Mouse (Mus musculus): ENCODE measurements around the gene Lypd4. TPM values are rescaled to one million over a fixed set of nuclear protein-coding genes. Genes with fewer than 3 reads are reported as not detected.

Lypd4 gene
- polyA plus RNA-seq, 1 experiment from 2014 or later: not detected

DNA sequence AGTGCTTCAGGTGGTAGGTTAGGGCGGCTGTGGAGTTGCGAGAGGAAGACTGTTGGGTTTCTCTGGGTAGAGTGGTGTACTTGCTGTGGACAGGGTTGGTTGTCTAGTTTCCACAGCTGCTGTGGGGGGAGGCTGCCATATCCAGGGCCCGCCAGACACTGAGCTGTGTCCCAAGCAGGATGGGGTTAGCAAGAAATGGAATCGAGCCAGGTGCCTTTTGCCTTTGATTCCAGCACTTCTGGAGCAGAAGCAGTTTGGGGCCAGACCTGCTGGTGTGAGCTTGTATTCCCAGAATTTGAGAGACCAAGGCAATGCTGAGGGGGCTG lies 16.5 kb upstream of the Lypd4 start:
- no peak for ATAC-seq (ENCODE audit: extremely low read depth, insufficient number of reproducible peaks, low FRiP score, low TSS enrichment)
- no peaks in the 10 kb centered on the region for H3K9me3 ChIP-seq
- H3K9ac ChIP-seq: peak overlapping the region; percentile 100
- peak overlapping the region; percentile 89 for H3K4me2 ChIP-seq
- peak overlapping the region; percentile 99 for H3K4me3 ChIP-seq
- H3K4me1 ChIP-seq: peaks cover 27% of the 10 kb centered on the region
- no peaks in the 10 kb centered on the region; the same call in 1 of the 2 replicates for H3K27me3 ChIP-seq (replicated peaks)
- H3K27ac ChIP-seq (replicated peaks): 0 out of 2 replicates have a peak overlapping the region, but pooled peaks have one; percentile 51
- peaks cover 58% of the 10 kb centered on the region for H3K36me3 ChIP-seq
- 56% methylated on average over 4 of the region's 4 CpGs for WGBS

DNA sequence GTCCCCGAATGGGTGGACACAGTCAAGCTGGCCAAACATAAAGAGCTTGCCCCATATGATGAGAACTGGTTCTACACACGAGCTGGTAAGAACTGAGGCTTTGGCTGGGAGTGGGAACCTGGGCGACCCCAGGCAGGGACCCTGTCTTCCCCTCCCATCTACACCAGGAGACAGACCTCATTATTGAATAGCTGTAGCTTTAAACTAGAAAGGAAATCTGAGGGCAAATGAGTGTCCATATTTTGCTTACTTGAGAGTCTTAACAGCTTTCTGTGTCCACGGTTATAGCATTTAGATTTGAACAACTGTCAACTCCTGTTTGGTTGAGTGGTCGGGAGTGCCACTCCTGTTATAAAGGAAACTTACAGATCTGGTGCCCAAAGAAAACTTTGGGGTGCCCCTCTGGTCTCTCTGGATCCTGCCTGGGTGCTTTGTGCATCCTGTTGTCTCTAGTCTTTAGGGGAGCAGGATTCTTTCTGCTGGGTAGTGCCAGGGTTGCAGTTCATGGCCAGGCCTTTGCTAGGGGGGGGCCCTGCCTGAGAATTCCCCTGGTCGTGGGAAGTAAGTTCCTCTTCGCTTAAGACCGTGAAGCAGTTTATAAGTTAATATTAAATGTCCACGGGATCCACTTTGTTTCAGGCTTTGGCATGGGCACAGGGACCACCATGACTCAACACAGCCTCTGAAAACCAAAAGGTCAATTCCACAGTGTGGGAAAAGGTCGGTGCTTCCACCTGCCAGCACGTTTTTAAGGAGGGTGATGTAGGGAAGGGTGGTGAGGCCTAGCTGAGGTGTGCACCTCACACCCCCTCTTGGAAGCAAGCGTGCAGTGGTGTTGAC lies 15.9 kb upstream of the Lypd4 start:
- Histone ChIP-seq H3K9me3 (no peaks in the 10 kb centered on the region), H3K4me2 (peak overlapping the region; percentile 89), H3K27me3 (replicated peaks) (no peaks in the 10 kb centered on the region; the same call in 1 of the 2 replicates), H3K9ac (peak overlapping the region; percentile 100), H3K36me3 (peaks cover 52% of the 10 kb centered on the region), H3K4me3 (peak overlapping the region; percentile 99), H3K27ac (replicated peaks) (peak overlapping the region; percentile 92; the same call in 1 of the 2 replicates), H3K4me1 (peaks cover 27% of the 10 kb centered on the region)
- ATAC-seq (ENCODE audit: extremely low read depth, insufficient number of reproducible peaks, low FRiP score, low TSS enrichment): no peak
- WGBS: 40% methylated on average over 12 of the region's 12 CpGs

DNA sequence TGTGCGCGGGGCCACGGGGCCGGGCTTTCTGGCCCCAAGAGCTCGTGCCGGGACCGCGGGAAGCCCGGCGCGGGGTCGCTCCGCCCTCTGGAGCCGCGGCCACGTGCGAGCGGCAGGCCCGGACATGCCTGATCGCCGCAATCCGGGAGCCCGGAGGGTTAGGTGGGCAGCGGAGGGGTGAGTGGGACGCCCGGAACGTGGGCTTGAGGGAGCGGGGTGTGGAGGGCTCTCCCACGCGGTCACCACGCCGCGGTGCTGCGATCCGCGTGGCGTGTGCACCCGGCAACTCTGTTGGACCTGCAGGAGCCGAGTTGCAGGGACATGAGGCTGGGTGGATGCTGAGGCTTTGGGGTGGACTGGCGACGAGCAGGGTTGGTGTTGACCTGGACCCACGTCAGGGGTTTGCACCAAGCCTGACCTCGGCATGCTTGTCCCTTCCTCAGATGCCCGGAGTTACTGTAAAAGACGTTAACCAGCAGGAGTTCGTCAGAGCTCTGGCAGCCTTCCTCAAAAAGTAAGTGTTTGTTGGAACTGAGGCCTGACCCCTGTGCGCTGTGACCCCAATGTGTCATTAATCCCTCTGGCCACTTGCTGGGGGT lies 15.1 kb upstream of the Lypd4 start:
- peak overlapping the region; percentile 100 for H3K9ac ChIP-seq
- peak overlapping the region; percentile 99 for H3K4me3 ChIP-seq
- peaks cover 27% of the 10 kb centered on the region for H3K4me1 ChIP-seq
- H3K27me3 ChIP-seq (replicated peaks): no peaks in the 10 kb centered on the region; the same call in 1 of the 2 replicates
- 0% methylated on average over 47 of the region's 47 CpGs for WGBS
- ATAC-seq (ENCODE audit: extremely low read depth, insufficient number of reproducible peaks, low FRiP score, low TSS enrichment): no peak
- peaks cover 45% of the 10 kb centered on the region for H3K36me3 ChIP-seq
- H3K4me2 ChIP-seq: peak overlapping the region; percentile 89
- peak overlapping the region; percentile 92 for H3K27ac ChIP-seq (replicated peaks)
- no peaks in the 10 kb centered on the region for H3K9me3 ChIP-seq

DNA sequence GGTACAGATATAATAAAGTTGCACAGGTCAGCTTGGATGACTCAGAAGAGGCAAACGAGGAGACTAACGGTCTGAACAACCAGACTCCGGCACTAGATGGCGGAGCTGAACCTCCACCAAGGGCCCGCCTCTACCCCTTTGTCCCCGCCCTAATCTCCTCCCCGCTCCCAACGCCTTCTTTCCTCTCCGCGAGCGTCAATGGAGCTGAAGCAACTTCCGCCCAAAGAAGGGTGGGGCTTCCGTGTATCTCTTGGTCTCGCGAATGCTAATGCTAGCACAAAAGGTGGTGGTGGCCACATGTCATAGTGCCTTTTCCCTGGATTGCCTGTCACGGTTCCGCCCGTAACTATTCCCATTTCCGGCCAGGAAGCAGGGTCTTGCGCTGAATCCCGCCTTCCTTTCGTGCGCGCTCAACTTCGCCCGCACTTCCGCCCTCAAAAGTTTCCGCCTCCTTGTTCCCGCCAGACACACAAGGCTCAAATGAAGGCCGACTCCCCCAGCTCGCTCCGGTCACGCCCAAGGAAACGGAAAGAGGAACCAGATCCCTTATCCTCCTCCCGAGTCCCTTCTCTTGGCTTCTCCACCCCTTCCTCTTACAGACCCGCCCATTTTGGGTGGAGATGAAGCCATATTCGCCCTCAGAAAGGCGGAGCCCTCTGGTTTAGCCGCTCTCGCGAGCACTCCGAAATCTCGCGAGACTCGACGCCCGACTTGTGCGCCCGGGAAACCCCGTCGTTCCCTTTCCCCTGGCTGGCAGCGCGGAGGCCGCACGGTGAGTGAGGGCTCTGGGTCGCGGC lies 14.4 kb upstream of the Lypd4 start, which contains the start of gene Rps19:
TSS of gene Rps19 (plus strand) at position 476 of the 797 bp plus-strand sequence.
- peak within 1 kb of the TSS; percentile 100 for H3K9ac ChIP-seq
- no peaks in the 10 kb centered on the region for H3K9me3 ChIP-seq
- H3K4me2 ChIP-seq: peak within 1 kb of the TSS; percentile 89
- WGBS: 0% methylated on average over 57 of the region's 57 CpGs
- H3K27me3 ChIP-seq (replicated peaks): no peaks in the 10 kb centered on the region; the same call in 1 of the 2 replicates
- peak within 1 kb of the TSS; percentile 92 for H3K27ac ChIP-seq (replicated peaks)
- H3K4me3 ChIP-seq: peak within 1 kb of the TSS; percentile 99
- H3K36me3 ChIP-seq: peaks cover 38% of the 10 kb centered on the region
- H3K4me1 ChIP-seq: peaks cover 27% of the 10 kb centered on the region
- ATAC-seq (ENCODE audit: extremely low read depth, insufficient number of reproducible peaks, low FRiP score, low TSS enrichment): peak; percentile 86

DNA sequence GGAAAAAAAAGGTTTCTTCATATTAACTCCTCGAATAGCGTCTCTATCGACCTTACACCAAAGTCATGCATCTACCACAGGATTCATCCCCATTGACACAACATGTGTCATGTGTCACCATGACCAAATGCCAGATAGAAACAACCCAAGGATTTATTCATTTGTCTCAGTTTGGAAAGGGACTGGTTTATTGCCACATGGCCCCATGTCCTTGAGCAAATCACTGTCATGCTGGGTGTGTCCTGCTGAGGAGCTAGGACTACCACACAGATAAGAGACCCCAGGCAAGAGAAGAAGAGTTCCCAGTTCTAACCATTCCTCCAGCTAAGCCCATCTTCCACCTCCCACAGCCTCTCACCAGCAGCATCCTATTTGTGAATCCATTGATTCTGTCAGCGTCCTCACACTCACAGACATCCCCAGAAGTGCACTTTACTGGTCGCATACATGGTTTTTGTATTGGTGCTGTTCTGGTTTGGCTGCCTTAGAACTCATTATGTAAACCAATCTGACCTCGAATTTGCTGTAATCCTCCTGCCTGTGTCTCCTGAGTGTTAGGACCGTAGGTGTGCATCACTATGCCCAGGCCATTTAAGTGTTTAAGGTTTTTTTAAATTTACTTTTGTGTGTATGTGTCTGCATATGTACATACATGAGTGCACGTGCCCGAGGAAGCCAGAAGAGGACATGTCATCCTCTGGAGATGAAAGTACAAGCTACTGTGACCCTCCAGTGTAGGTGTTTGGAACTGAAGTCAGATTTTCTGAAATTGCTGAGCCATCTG lies 12.9 kb upstream of the Lypd4 start:
- ATAC-seq (ENCODE audit: extremely low read depth, insufficient number of reproducible peaks, low FRiP score, low TSS enrichment): no peak
- no peaks in the 10 kb centered on the region; the same call in 1 of the 2 replicates for H3K27me3 ChIP-seq (replicated peaks)
- no peak overlapping the region for H3K27ac ChIP-seq (replicated peaks)
- WGBS: 80% methylated on average over 9 of the region's 9 CpGs
- no peak overlapping the region for H3K4me2 ChIP-seq
- H3K4me1 ChIP-seq: peaks cover 24% of the 10 kb centered on the region
- H3K9me3 ChIP-seq: no peaks in the 10 kb centered on the region
- H3K4me3 ChIP-seq: no peak overlapping the region
- H3K9ac ChIP-seq: no peak overlapping the region
- H3K36me3 ChIP-seq: peaks cover 23% of the 10 kb centered on the region

DNA sequence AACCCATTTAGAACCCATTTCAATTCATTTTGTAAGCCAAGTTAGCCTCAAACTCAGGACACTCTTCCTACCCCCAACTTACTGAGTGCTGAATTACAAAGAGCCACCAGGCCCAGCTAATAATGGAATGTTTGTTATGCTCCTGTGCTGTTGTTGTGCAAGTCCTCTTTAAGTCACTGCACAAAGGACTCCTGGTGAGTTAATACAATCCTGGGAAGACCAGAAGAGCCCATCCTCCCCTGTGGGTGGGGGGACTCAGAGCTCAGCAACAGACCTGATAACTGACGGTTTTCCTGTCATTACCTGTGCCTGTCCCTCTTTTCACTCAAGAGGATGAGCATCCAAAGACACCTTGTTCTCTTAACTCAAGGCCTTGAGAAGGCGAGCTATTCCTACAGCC lies 9.9 kb upstream of the Lypd4 start:
- Histone ChIP-seq H3K4me3 (no peak overlapping the region), H3K4me1 (no peaks in the 10 kb centered on the region), H3K9ac (no peak overlapping the region), H3K27ac (replicated peaks) (no peak overlapping the region), H3K9me3 (no peaks in the 10 kb centered on the region), H3K4me2 (no peak overlapping the region), H3K27me3 (replicated peaks) (peaks cover 4% of the 10 kb centered on the region; the same call in 1 of the 2 replicates), H3K36me3 (no peaks in the 10 kb centered on the region)
- WGBS: 39% methylated on average over 2 of the region's 2 CpGs
- no peak for ATAC-seq (ENCODE audit: extremely low read depth, insufficient number of reproducible peaks, low FRiP score, low TSS enrichment)

DNA sequence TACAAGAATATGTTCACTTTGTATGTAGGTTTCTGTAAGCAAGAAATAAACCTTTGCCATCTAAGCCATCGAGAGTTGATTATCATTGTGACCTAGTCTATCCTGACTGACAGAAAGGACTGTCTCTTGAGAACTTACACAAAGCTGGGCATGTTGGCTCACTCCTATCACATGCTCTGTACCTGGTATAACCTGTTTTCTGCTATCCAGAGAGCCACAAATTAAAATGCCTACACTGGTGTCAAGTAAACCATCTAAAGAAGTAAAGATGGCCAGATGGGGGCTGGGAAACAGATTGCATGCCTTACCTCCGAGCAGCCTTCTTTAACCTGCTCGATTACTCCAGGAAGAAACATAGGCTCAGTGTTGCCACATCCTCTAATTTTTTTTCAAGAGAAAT lies 7.8 kb upstream of the Lypd4 start:
- Histone ChIP-seq H3K9ac (no peak overlapping the region), H3K4me1 (no peaks in the 10 kb centered on the region), H3K27ac (replicated peaks) (no peak overlapping the region), H3K36me3 (no peaks in the 10 kb centered on the region), H3K4me2 (no peak overlapping the region), H3K27me3 (replicated peaks) (peaks cover 7% of the 10 kb centered on the region), H3K9me3 (no peaks in the 10 kb centered on the region), H3K4me3 (no peak overlapping the region)
- no peak for ATAC-seq (ENCODE audit: extremely low read depth, insufficient number of reproducible peaks, low FRiP score, low TSS enrichment)
- 61% methylated on average over 3 of the region's 3 CpGs for WGBS

DNA sequence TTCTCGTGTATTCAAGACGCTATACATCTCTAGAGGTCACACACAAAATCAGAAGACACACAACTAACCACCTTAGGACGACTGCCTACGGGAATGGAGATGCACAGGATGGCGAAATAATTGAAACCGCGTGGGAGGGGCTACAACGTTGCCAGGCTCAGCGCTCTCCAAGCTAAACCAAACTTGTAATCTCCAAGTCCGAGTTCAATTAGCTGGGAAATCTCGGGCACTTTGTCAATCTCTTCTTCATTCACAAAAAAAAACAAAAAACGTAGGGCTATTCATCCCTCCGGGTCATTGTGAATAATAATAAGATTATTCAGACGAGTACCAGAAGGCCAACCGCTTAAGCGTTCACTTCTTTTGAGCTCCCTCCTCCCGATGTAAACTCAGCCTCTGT lies 661 bp downstream of the Lypd4 start:
- no peaks in the 10 kb centered on the region for H3K4me1 ChIP-seq
- ATAC-seq (ENCODE audit: extremely low read depth, insufficient number of reproducible peaks, low FRiP score, low TSS enrichment): no peak
- no peak overlapping the region for H3K27ac ChIP-seq (replicated peaks)
- peaks cover 68% of the 10 kb centered on the region for H3K27me3 ChIP-seq (replicated peaks)
- H3K9me3 ChIP-seq: peaks cover 7% of the 10 kb centered on the region; the same call in 1 of the 2 replicates
- H3K4me3 ChIP-seq: no peak overlapping the region
- no peak overlapping the region for H3K4me2 ChIP-seq
- 61% methylated on average over 17 of the region's 17 CpGs for WGBS
- H3K9ac ChIP-seq: no peak overlapping the region
- H3K36me3 ChIP-seq: no peaks in the 10 kb centered on the region

DNA sequence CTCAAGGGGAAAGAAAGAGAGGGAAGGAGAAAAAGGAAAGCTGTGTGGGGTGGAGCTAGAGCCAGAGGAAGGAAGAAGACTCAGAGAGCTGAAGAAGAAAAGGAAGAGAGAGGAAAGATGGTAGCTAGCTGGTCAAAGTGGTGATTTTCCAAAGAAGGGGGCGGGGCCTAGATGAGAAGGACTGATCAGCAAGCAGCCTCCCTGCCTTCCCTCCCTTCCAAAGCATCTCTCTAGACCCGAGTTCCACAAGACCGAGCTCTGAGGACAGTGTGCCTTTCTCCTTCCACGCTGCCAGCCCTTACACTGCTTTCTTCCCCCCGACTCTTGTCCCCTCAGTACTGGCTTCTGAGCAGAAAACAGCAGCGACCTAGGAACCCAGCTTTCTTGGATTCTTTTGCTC lies 5.6 kb downstream of the Lypd4 start:
- Histone ChIP-seq H3K4me3 (no peak overlapping the region), H3K27me3 (replicated peaks) (peaks cover 36% of the 10 kb centered on the region), H3K36me3 (no peaks in the 10 kb centered on the region), H3K4me1 (no peaks in the 10 kb centered on the region), H3K9me3 (no peaks in the 10 kb centered on the region), H3K4me2 (no peak overlapping the region), H3K27ac (replicated peaks) (no peak overlapping the region), H3K9ac (no peak overlapping the region)
- 34% methylated on average over 6 of the region's 6 CpGs for WGBS
- ATAC-seq (ENCODE audit: extremely low read depth, insufficient number of reproducible peaks, low FRiP score, low TSS enrichment): no peak

DNA sequence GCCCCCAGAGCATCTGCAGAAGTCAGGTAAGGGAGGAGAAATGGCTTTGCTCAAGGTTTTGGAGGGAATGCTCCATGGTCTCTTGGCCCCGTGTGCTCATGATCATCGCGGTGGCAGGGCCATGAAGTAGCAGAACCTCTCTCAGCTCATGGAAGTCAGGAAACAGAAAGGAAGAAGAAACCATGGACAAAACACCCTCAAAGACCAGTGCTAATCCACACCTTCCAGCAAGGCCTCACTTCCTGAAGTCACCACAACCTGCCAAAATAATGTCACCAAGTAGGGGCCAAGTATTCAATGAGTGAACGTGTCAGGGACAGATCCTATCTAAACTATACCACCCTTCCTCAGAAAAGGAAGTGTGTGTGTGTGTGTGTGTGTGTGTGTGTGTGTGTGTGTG lies 6.9 kb downstream of the Lypd4 start:
- Histone ChIP-seq H3K4me2 (no peak overlapping the region), H3K27me3 (replicated peaks) (peaks cover 25% of the 10 kb centered on the region), H3K9me3 (no peaks in the 10 kb centered on the region), H3K9ac (no peak overlapping the region), H3K4me3 (no peak overlapping the region), H3K4me1 (no peaks in the 10 kb centered on the region), H3K36me3 (no peaks in the 10 kb centered on the region), H3K27ac (replicated peaks) (no peak overlapping the region)
- no peak for ATAC-seq (ENCODE audit: extremely low read depth, insufficient number of reproducible peaks, low FRiP score, low TSS enrichment)
- 72% methylated on average over 4 of the region's 4 CpGs for WGBS

Data from heart, embryonic 13.5 days (tissue).